Mouse (Mus musculus) layer of hippocampus, adult 11-12 months (tissue): ENCODE measurements around the gene Flywch2.
A peak's percentile ranks its signal among the peaks of the same experiment; 100 is the strongest.
"Not testable (repeated sequence)": the region's sequence is repeated elsewhere in the genome, so short reads cannot be mapped to it uniquely, and the experiment has no call there.

Experiments
- DNase-seq: peaks from one replicate; pipeline ENCODE4 v3.0.0; 2022; ENCODE audit warnings: low spot score

The Flywch2 gene

GRCm38 (mm10) chr17:23790269-23791078 lies 4.6 kb upstream of the Flywch2 start, which contains the start of gene Srrm2:
Gene Srrm2, plus strand, starts transcription at chr17:23790532.
- peak; percentile 69 for DNase-seq

GRCm38 (mm10) chr17:23789749-23790268 lies 3.9 kb upstream of the Flywch2 start:
- no peak for DNase-seq

DNA sequence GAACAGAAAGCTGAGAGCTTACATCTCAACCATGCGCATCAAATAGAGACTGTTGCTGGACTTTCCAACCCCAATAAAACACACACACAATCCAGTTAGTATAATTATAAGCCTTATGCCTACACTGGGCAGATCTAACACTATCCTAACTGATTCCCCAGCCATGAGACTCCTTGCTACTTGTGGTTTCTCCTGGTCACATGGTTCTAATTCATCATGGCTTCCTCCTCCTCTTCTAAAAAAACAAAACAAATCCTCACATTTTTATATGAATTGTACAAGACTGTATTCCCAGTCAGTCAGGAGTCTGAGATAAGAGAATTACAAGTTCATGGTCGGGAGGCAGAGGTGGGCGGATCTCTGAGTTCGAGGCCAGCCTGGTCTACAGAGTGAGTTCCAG lies 3.1 kb upstream of the Flywch2 start:
- DNase-seq, result no peak

GRCm38 (mm10) chr17:23786510-23786931 lies 640 bp upstream of the Flywch2 start:
- DNase-seq, result no peak

- no peak for DNase-seq
Measured at GRCm38 (mm10) chr17:23783352-23783751, 2.5 kb downstream of the Flywch2 start.

- no peak for DNase-seq
Measured at GRCm38 (mm10) chr17:23778447-23778846, 7.4 kb downstream of the Flywch2 start.

DNA sequence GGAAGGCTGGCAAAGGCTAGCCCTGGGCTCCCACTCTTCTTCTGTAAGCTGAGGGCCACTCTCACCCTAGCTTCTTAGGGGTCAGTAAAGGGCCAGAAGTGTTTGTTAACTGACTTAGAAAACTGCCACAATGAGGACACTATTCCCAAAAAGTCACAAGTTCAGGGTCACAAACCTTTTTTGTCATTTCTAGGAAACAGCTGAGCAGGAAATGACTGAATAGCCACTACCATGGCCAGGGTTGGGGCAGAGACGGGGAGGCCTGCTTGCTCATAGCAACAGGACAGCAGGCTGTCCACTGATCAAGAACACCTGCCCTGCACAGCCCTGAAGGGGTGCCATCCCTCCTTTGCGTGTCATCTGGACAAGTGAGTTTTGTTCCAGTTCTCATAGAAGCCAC lies 8.7 kb downstream of the Flywch2 start:
- no peak for DNase-seq

DNA sequence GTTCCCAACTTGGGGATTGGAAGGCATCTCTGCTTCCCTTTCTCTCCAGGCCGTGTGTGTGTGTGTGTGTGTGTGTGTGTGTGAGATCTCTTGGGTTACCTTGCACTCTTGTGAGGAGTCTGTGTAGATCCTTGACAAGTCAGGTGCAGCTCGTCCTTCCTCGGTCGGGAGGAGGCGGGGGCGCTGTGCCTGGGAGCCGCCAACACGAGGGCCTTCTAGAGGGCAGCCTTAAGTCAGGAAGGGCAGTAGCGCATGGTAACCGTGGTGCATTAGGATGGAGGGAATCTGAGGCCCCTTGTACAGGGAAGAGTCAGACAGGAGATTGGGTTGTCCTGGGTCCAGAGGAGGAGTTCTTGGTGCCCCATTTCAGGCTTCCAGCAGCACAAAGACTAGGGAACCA lies 9.7 kb downstream of the Flywch2 start:
- no peak for DNase-seq

DNA sequence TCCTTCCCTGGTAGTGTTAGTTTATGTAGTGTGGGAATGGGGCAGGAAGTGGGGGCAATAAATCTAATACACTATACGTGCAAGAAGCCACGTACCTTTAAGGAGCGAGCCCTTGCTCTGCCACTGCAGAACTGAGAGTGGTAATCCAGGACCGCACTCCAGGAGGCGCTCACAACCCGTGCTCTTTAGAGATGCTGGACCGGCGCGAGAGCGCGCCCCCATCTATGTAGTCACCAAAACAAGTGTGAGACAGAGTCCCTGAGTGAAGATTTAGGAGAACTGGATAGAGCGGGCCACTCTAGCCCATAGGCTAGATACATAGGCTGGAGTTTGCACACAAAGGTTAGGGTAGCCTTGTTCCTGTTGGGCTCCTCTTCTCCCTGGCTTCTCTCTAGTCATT lies 11.8 kb downstream of the Flywch2 start:
- peak; percentile 85 for DNase-seq

- DNase-seq, result no peak
Measured at GRCm38 (mm10) chr17:23773676-23774075, 12.2 kb downstream of the Flywch2 start.

DNA sequence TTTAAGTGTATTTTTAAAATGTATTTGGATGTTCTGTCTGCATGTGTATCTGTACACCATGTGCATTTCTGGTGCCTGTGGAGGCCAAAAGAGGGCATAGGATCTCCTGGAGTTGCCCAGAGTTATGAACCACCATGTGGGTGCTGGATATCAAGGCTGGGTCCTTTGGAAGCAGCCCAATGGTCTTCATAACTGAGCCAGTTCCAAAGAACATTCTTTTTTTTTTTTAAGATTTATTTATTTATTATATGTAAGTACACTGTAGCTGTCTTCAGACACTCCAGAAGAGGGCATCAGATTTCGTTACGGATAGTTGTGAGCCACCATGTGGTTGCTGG lies 13.7 kb downstream of the Flywch2 start:
- DNase-seq, result not testable (repeated sequence)

- peak; percentile 99 for DNase-seq
Measured at GRCm38 (mm10) chr17:23771284-23772218, 14.3 kb downstream of the Flywch2 start, which contains the start of gene Flywch1. Gene Flywch1, minus strand, starts transcription at chr17:23771602.

GRCm38 (mm10) chr17:23770896-23771283 lies 15.0 kb downstream of the Flywch2 start:
- DNase-seq, result no peak

- no peak for DNase-seq
Measured at GRCm38 (mm10) chr17:23770493-23770892, 15.4 kb downstream of the Flywch2 start.

DNA sequence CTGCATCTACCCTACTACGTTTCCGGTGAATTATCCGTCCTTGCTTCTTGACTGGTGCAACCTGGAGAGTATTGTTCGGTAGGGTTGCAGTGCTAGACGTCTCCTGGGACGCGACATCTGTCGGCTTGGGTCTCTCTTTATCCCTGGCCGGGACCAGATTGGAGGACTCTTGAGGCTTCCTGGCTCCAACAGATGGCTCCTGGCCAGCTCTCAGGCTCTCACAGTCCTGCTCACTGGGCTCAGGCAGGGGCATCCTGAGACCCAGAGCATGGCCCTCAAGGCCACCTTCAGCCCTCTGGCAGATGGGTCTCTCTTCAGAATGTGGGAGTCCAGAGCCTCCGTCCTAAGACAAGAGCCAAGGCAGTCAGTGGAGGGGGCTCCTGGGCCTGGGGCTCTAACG lies 22.9 kb downstream of the Flywch2 start:
- DNase-seq, result no peak

DNA sequence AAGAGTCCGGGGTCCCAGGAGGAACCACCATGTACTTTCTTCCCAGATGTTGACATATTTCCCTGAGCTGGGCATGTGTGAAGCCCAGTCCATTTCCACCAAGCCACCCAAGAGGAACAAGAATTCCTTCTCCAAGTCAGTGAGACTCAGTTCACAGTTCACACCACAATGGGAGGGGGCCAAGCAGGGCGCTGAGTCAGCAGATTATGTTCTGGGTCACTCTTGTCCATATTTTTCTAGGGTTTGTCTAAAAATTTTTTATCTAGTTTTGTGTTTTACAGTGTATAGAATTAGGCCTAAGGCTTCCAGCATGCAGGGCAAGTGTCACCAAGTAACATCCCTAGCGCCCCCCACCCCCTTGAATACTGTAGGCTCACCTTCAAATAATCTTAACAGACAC lies 24.7 kb downstream of the Flywch2 start:
- no peak for DNase-seq

GRCm38 (mm10) chr17:23760231-23760630 lies 25.6 kb downstream of the Flywch2 start:
- no peak for DNase-seq

GRCm38 (mm10) chr17:23758801-23759200 lies 27.1 kb downstream of the Flywch2 start:
- no peak for DNase-seq

DNA sequence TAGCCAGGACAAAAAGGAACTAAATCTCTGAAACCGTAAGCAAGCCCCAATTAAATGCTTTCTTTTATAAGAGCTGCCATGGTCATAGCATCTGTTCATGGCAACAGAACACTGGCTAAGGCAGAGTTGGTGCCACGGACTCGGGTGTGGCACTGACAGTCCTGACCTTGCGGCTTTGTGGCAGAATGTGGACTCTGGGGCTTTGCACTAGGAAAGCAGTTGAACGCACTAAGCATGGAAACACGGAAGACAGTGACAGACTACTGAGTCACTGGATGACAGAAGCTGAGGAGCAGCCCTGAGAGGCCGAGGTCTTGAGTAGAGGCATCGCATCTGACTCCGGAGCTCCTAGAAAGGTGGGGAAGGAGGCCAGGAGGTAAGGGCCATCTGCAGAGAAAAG lies 28.3 kb downstream of the Flywch2 start:
- no peak for DNase-seq

DNA sequence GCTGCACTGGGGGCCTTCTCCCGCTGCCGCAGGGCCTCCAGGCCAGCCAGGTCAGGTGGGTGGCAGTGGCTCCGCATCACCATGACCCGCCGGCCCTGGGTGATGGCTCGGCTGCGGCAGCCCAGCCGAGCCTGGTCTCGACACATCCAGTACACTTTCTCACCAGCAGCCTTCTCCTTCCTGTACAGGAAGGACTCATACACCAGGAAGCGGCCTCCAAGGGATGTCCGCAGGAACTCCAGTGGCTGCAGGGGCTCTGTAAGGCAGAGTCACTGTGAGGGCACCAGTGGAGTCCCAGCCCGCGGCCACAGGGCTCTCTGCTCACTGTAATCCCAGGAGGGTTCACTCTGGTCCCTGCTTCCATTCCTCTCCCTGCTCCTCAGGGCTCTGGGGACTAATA lies 30.2 kb downstream of the Flywch2 start:
- no peak for DNase-seq

DNA sequence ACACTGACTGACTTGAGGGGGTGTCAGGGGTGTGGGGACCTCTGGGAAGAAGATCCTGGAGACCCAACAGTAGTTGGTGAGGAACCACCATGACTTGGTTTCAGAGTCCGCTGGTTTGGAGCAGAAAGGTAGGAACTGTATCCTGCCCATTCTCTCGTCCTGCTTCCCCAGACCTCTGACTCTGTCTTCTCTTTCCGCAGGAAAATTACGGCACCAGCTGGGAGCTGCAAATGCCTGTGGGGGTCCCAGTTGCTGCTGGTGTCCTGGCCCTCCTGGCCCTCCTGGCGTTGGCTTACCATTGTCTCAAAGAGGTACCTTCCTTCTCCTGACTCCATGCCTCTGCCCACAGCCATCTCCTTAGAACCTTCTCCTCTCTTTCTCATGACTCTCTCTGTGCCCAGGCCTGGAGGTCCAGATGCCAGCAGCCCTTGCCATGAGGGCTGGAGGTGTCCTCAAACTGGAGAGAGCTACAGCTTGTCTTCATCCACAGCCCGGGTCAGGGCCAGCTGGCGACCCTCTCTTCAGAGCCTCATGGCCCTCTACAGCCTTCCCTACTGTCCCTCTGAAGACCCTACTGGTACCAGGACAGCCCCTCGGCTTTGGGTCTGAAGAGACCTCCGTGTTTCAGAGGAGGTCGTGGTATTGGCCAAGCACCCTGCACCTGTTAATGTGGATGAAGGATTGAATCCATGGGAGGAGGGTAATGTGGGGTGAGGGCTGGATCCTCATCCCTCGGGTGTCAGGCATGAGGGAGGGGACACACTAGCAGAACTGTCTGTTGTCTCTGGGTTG lies 36.3 kb downstream of the Flywch2 start:
- DNase-seq, result no peak
